In the genomic region with DNA sequence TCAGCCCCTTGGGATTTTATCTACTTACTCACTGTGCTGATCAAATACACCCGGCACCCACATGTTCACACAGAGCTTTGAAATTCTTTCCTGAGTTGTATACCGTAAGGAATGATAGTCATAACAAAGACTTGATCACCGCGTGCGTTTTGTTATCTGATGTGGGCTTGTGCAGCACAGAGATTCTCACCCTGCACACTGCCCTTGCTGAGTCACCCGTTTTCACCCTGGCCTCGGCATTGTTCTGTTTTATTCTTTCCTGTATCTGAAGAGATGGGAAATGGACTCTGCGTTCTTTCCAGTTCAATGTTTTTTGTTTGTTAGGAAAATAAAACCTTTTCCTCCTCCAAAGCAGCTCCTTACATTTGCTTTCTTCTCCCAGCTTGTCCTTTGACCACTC, we compare ENCODE assay signal across 10 mouse cellular contexts. TPM values are rescaled to one million over a fixed set of nuclear protein-coding genes. Genes with fewer than 3 reads are reported as not detected.
A peak's percentile ranks its signal among the peaks of the same experiment; 100 is the strongest.
DNase-seq lines count a peak whose midpoint lies in the region; ATAC-seq and TF ChIP-seq lines count a peak whose summit lies in the region.
"Had no signal": no experiment of that assay in that cellular context is flagged by ENCODE, and none has a peak within 500 bp of the region (broad histone marks: within the 10 kb centered on the region; RNA-seq: fewer than 3 reads in every experiment).

No protein-coding gene starts in this region.

- TF ChIP-seq EP300 in heart, adult 2 months (IDR thresholded peaks at IDR 0.05; ENCODE audit: insufficient read depth, low read depth, low read length) = no peak

- no peak for DNase-seq in heart, adult 2 months
- peak; percentile 38 for DNase-seq in urinary bladder, postnatal 14 days (ENCODE audit: low spot score)
- DNase-seq in urinary bladder, postnatal 25 days (ENCODE audit: low spot score) = no peak
- peak; percentile 32 to 48 for DNase-seq in kidney, postnatal 25 days
- DNase-seq in spleen, postnatal 36 days (ENCODE audit: low spot score in 2 of 2) = no peak
- no peak for DNase-seq in left cerebral cortex, postnatal 14 days (ENCODE audit: low spot score in 2 of 2)
- no peak for DNase-seq in ovary, postnatal 36 days (ENCODE audit: low spot score)
- DNase-seq: retina, postnatal 1 day had no signal

- no peaks in the 10 kb centered on the region for H3K36me3 ChIP-seq in heart, embryonic 12.5 days
- H3K36me3 ChIP-seq in heart, adult 2 months (ENCODE audit: control insufficient read depth, insufficient read depth, low read length) = no peaks in the 10 kb centered on the region

- ATAC-seq in heart, embryonic 12.5 days (ENCODE audit: insufficient number of reproducible peaks, low FRiP score) = no peak

- no peaks in the 10 kb centered on the region for H3K27me3 ChIP-seq in heart, embryonic 12.5 days (replicated peaks)
- no peaks in the 10 kb centered on the region for H3K27me3 ChIP-seq in heart, adult 2 months (ENCODE audit: control insufficient read depth, insufficient read depth, low read length)

- intact Hi-C loops in heart, adult 2 months (cut with DNase I) = no loop called here
- intact Hi-C loops in left cerebral cortex, postnatal 14 days (cut with DNase I) = no loop called here

- no peaks in the 10 kb centered on the region for H3K9me3 ChIP-seq in heart, embryonic 12.5 days (replicated peaks)

- TF ChIP-seq CTCF in heart, adult 2 months (IDR thresholded peaks at IDR 0.05) = no peak

- 0 out of 2 replicates have a peak overlapping the region, but pooled peaks have one; percentile 45 for H3K9ac ChIP-seq in heart, embryonic 12.5 days
- H3K9ac ChIP-seq in heart, adult 2 months (ENCODE audit: low read depth, low read length) = no peak overlapping the region
- H3K9ac ChIP-seq: liver, embryonic 14.5 days had no signal

- peaks cover 13% of the 10 kb centered on the region for H3K4me1 ChIP-seq in heart, embryonic 12.5 days (replicated peaks)
- no peaks in the 10 kb centered on the region; the same call in 1 of the 2 replicates for H3K4me1 ChIP-seq in heart, adult 2 months (ENCODE audit: control insufficient read depth, insufficient read depth, low read length)

- peak overlapping the region; percentile 38; the same call in 1 of the 2 replicates for H3K27ac ChIP-seq in heart, embryonic 12.5 days (ENCODE audit: poor library complexity, severe bottlenecking)
- no peak overlapping the region for H3K27ac ChIP-seq in heart, adult 2 months
- H3K27ac ChIP-seq: liver, embryonic 14.5 days had no signal

- H3K4me2 ChIP-seq in heart, embryonic 12.5 days = peak overlapping the region; percentile 61

- WGBS in heart, embryonic 12.5 days = 27% methylated on average over 8 of the region's 8 CpGs
- WGBS in heart, adult 2 months = 27% methylated on average over 8 of the region's 8 CpGs

- no peak for TF ChIP-seq POLR2A in heart, adult 2 months (IDR thresholded peaks at IDR 0.05; ENCODE audit: insufficient read depth, low read depth, low read length)

- peak overlapping the region; percentile 33; the same call in 1 of the 2 replicates for H3K4me3 ChIP-seq in heart, embryonic 12.5 days
- H3K4me3 ChIP-seq in heart, adult 2 months = no peak overlapping the region

- no peaks in the 10 kb centered on the region for H3K79me2 ChIP-seq in heart, adult 2 months (replicated peaks; ENCODE audit: control insufficient read depth, insufficient read depth, low read length)

RNA-seq across cellular contexts. Expression of gene Tmem94, which starts 18.5 kb away (rescaled TPM):
- polyA plus RNA-seq in heart, embryonic 12.5 days (2016; fragmentation: Nextera tagmentation; extraction: Ambion mirVana) = 52.4 and 52.5 TPM in 2 replicates
- 100 to 1,000 TPM in 1 of 2 experiments, 10 to 100 TPM in 1; 99.5 to 103 TPM for total RNA-seq in heart, adult 2 months (2021)
- polyA plus RNA-seq in heart, adult 2 months (2012; rRNA removed) = 125 and 135 TPM in 2 replicates
- 10 to 100 TPM; 48.1 to 51.4 TPM for total RNA-seq in left cerebral cortex, postnatal 14 days (2021)

RNA-seq across cellular contexts. Expression of gene Grb2, which starts 38.4 kb away (rescaled TPM):
- 95.9 and 113 TPM in 2 replicates for polyA plus RNA-seq in heart, embryonic 12.5 days (2016; fragmentation: Nextera tagmentation; extraction: Ambion mirVana)
- 100 to 1,000 TPM; 107 to 109 TPM for total RNA-seq in heart, adult 2 months (2021)
- 52.0 and 73.2 TPM in 2 replicates for polyA plus RNA-seq in heart, adult 2 months (2012; rRNA removed)
- 100 to 1,000 TPM; 183 to 190 TPM for total RNA-seq in left cerebral cortex, postnatal 14 days (2021)

Comparison
In these comparisons a context has a peak if more than half of its experiments do, and no peak if none do; other contexts are left out.
1. DNase-seq: peak in urinary bladder, postnatal 14 days (single experiment) and kidney, postnatal 25 days (2 of 2); none in heart, adult 2 months (0 of 2), urinary bladder, postnatal 25 days (single experiment), spleen, postnatal 36 days (0 of 2), left cerebral cortex, postnatal 14 days (0 of 2) and ovary, postnatal 36 days (single experiment).